Mouse (Mus musculus): ENCODE measurements around the gene Rsph14. TPM values are rescaled to one million over a fixed set of nuclear protein-coding genes. Genes with fewer than 3 reads are reported as not detected.

Rsph14 gene
- not detected in 2 replicates for polyA plus RNA-seq (2014; fragmentation: Nextera tagmentation; extraction: Ambion mirVana)

DNA sequence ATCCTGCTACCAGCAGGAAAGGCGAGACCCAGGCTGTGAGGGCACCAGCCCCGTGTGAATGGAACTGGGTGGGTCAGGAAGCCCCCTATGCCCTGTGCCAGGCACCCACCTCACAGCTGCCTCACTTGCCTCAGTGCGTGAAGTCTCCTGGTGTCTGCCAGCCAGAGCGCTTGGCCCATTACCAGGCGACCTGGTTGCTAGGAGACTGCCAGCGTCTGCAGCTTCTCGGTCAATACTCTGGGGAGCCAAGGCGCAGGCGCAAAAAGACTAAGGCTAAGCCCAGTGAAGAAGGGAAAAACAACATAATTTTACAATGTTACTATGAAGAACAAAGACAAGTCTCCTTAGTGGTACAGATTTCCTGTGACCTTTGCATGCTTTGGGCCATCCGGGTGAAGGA lies at the start of gene Rsph14:
Rsph14 (minus strand) TSS at position 192 of the 400 bp plus-strand sequence.
- peak; percentile 80 for DNase-seq (ENCODE audit: low spot score)
- Histone ChIP-seq H3K9ac (replicated peaks; ENCODE audit: low read length) (no peak within 1 kb of the TSS), H3K4me1 (ENCODE audit: control insufficient read depth, insufficient read depth, low read length) (no peaks in the 10 kb centered on the region; the same call in 1 of the 2 replicates), H3K27ac (replicated peaks; ENCODE audit: low read depth, low read length) (no peak within 1 kb of the TSS), H3K4me2 (ENCODE audit: low read depth, low read length) (no peak within 1 kb of the TSS), H3K4me3 (ENCODE audit: low read depth, low read length) (no peak within 1 kb of the TSS), H3K9me3 (replicated peaks; ENCODE audit: control insufficient read depth, low read length) (no peaks in the 10 kb centered on the region), H3K27me3 (ENCODE audit: control insufficient read depth, insufficient read depth, low read length) (no peaks in the 10 kb centered on the region), H3K36me3 (replicated peaks; ENCODE audit: control insufficient read depth, insufficient read depth, low read depth, low read length) (no peaks in the 10 kb centered on the region)
- WGBS = 25% methylated on average over 10 of the region's 10 CpGs
- 0 out of 2 replicates have a peak, but pooled peaks have one; percentile 4 for ATAC-seq (replicated peaks; ENCODE audit: insufficient number of reproducible peaks, low FRiP score, low TSS enrichment, low read depth)

DNA sequence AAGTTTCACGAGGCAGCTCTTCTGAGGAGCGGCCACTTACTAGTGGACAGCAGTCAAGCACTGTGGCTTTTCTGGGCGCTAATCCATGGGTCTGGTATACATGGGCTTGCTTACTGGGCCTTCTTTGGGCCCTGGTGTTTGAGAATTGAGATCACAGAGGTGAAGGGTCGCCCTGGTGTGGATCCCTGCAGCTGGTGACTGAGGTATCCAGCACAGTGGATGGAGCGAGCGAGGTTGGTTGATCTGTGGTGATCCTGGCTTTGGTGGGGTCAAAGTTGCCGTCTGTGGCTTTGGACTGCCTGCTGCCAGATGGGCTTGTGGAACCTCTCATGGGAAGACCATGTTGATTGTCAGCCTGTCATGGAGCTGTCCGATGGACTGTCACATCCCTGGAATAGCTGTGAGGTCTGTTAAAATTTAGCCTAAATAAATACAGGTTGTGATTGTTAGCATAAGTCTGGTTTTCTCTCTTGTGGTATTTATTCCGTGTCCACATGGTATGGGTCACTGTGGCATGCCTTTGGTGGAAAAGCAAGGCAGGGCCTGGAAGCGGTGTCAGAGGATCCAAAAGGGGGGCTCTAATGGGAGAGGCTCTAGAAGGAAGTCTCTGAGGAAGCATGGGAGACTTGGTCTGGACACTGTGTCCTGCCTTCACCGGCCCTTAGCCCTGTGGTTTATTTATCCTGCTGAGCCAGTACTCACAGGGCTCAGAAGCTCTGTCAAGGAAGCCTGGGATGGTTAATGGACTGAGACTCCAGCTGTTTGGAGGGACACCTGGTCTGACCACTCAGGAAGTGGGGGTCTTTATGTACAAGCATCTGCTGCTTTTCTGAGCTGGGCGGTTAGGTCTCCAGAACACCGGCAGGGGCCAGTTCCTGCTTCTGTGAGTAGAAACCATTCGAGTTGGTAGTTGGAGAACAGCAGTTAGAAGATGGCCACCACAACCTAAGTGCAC lies 46.1 kb upstream of the Rsph14 start:
- H3K9ac ChIP-seq (replicated peaks; ENCODE audit: low read length) = no peak overlapping the region
- no peak overlapping the region for H3K27ac ChIP-seq (replicated peaks; ENCODE audit: low read depth, low read length)
- no peaks in the 10 kb centered on the region; the same call in 1 of the 2 replicates for H3K36me3 ChIP-seq (replicated peaks; ENCODE audit: control insufficient read depth, insufficient read depth, low read depth, low read length)
- H3K9me3 ChIP-seq (replicated peaks; ENCODE audit: control insufficient read depth, low read length) = no peaks in the 10 kb centered on the region
- no peaks in the 10 kb centered on the region for H3K4me1 ChIP-seq (ENCODE audit: control insufficient read depth, insufficient read depth, low read length)
- no peaks in the 10 kb centered on the region for H3K27me3 ChIP-seq (ENCODE audit: control insufficient read depth, insufficient read depth, low read length)
- H3K4me2 ChIP-seq (ENCODE audit: low read depth, low read length) = no peak overlapping the region
- WGBS = 75% methylated on average over 14 of the region's 14 CpGs
- no peak overlapping the region for H3K4me3 ChIP-seq (ENCODE audit: low read depth, low read length)
- ATAC-seq (replicated peaks; ENCODE audit: insufficient number of reproducible peaks, low FRiP score, low TSS enrichment, low read depth) (no peak), DNase-seq (ENCODE audit: low spot score) (no peak)

DNA sequence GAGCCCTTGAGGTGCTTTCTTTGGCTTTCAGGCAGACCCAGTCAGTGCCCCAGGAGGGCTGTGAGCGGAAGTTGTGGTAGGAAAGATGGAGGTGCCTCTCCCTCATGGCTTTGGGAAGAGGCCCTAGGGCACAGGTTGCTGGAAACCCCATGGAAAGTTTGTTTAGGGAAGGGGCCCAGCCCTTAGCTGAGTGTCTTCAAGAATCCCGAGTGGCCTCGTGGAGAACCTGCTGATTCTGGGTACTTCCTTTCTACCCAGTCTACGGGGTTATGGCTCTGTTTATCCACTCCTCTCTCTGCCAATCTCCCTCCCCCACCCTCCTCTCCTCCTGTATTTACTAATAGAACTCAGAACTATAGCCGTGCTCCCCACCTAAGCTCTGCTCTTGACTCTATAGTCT lies 43.3 kb upstream of the Rsph14 start:
- H3K27me3 ChIP-seq (ENCODE audit: control insufficient read depth, insufficient read depth, low read length) = no peaks in the 10 kb centered on the region
- H3K27ac ChIP-seq (replicated peaks; ENCODE audit: low read depth, low read length) = no peak overlapping the region
- H3K36me3 ChIP-seq (replicated peaks; ENCODE audit: control insufficient read depth, insufficient read depth, low read depth, low read length) = no peaks in the 10 kb centered on the region; the same call in 1 of the 2 replicates
- ATAC-seq (replicated peaks; ENCODE audit: insufficient number of reproducible peaks, low FRiP score, low TSS enrichment, low read depth) = no peak
- no peaks in the 10 kb centered on the region for H3K4me1 ChIP-seq (ENCODE audit: control insufficient read depth, insufficient read depth, low read length)
- no peak for DNase-seq (ENCODE audit: low spot score)
- H3K9ac ChIP-seq (replicated peaks; ENCODE audit: low read length) = no peak overlapping the region
- no peaks in the 10 kb centered on the region for H3K9me3 ChIP-seq (replicated peaks; ENCODE audit: control insufficient read depth, low read length)
- no peak overlapping the region for H3K4me3 ChIP-seq (ENCODE audit: low read depth, low read length)
- H3K4me2 ChIP-seq (ENCODE audit: low read depth, low read length) = no peak overlapping the region
- WGBS = 86% methylated on average over 5 of the region's 5 CpGs

DNA sequence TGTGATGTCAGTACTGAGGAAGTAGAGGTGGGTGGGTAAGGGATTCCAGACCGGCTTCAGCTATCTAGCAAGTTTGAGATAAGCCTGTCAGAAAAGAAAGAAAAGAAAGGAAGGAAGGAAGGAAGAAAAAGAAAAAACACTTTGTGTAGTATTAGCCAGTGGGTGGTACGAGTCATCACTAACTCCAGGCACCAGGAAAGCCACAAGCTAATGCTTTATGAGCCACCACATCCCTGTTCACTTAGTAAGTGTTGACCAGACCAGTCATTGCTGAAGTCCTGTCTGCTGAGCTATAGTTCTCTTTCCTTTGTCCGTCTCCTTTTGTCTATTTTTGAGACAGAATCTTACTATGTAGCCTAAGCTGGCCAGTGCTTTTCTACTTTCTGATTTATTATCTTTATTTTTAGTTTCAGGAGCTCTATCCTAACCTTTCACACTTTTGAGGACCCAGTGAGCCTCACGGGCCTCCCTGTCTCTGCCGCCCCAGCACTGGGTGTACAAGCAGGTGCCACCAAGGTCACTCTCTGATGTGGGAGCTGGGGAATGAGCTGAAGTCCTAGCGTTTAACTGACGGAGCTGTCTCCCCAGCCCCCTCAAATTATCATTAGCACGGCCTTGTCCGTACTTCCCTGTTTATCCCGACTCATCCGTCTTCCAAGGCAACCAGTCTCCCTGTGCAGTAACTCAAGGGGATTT lies 38.0 kb upstream of the Rsph14 start:
- no peak overlapping the region for H3K4me2 ChIP-seq (ENCODE audit: low read depth, low read length)
- H3K4me1 ChIP-seq (ENCODE audit: control insufficient read depth, insufficient read depth, low read length) = no peaks in the 10 kb centered on the region
- DNase-seq (ENCODE audit: low spot score) (no peak), ATAC-seq (replicated peaks; ENCODE audit: insufficient number of reproducible peaks, low FRiP score, low TSS enrichment, low read depth) (no peak)
- H3K9ac ChIP-seq (replicated peaks; ENCODE audit: low read length) = no peak overlapping the region
- no peaks in the 10 kb centered on the region for H3K9me3 ChIP-seq (replicated peaks; ENCODE audit: control insufficient read depth, low read length)
- H3K4me3 ChIP-seq (ENCODE audit: low read depth, low read length) = no peak overlapping the region
- H3K27me3 ChIP-seq (ENCODE audit: control insufficient read depth, insufficient read depth, low read length) = no peaks in the 10 kb centered on the region
- H3K27ac ChIP-seq (replicated peaks; ENCODE audit: low read depth, low read length) = no peak overlapping the region
- H3K36me3 ChIP-seq (replicated peaks; ENCODE audit: control insufficient read depth, insufficient read depth, low read depth, low read length) = no peaks in the 10 kb centered on the region
- WGBS = 82% methylated on average over 11 of the region's 11 CpGs

DNA sequence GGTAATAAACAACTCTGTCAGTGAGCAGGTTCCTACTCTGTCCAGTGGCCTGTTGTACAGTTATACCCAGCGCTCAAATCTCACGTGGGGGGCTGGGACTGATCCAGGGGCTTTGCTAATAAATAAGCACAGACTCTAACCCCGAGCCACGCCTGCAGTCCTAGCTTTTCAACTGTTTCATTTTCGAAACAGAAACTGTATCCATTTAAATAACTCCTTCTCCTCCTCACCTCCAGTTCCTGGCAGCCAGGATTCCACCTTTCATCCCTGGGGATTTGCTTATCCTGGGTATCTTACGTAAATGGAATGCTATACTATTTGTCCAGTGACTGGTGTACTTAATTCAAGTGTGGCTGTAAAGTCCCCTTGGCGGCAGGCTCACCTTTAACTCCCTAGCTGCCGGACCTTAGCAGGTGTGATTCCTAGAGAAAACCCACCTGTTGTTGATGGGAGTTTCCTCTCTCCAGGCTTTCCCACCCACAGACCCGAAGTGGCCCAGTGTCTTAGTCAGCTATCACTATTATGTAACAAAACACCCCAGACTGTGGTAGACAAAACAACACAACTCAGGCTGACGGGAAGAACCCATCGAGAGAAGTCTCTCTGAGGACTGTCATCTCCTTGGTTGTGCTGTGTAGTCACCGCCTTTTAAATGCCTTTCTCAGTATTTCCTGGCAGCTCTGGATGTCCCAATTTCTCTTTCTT lies 36.4 kb upstream of the Rsph14 start:
- ATAC-seq (replicated peaks; ENCODE audit: insufficient number of reproducible peaks, low FRiP score, low TSS enrichment, low read depth) (no peak), DNase-seq (ENCODE audit: low spot score) (no peak)
- H3K4me2 ChIP-seq (ENCODE audit: low read depth, low read length) = no peak overlapping the region
- no peaks in the 10 kb centered on the region for H3K27me3 ChIP-seq (ENCODE audit: control insufficient read depth, insufficient read depth, low read length)
- no peaks in the 10 kb centered on the region for H3K9me3 ChIP-seq (replicated peaks; ENCODE audit: control insufficient read depth, low read length)
- H3K4me3 ChIP-seq (ENCODE audit: low read depth, low read length) = no peak overlapping the region
- no peak overlapping the region for H3K27ac ChIP-seq (replicated peaks; ENCODE audit: low read depth, low read length)
- WGBS = 63% methylated on average over 12 of the region's 12 CpGs
- H3K36me3 ChIP-seq (replicated peaks; ENCODE audit: control insufficient read depth, insufficient read depth, low read depth, low read length) = no peaks in the 10 kb centered on the region
- H3K4me1 ChIP-seq (ENCODE audit: control insufficient read depth, insufficient read depth, low read length) = 0 out of 2 replicates have a peak, but pooled peaks cover 2% of the 10 kb centered on the region
- H3K9ac ChIP-seq (replicated peaks; ENCODE audit: low read length) = no peak overlapping the region

DNA sequence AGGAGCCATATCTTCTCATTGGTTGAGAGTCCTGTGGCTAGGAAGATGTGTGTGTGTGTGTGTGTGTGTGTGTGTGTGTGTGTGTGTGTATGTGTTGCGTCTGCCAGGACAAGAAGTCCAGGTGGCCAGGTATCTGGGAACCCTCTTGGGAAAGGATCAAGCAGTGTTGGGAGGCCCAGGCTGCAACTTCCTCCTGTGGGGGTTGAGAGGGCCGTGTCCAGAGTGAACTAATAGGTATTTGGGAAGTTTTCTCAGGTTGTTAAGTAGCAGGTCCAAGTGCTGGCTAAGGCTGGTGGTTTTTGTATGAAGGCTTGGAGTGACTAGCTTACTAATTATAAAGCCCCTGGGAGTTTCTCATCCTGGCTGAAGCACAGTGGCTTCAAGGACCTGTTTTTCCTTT lies 35.7 kb upstream of the Rsph14 start:
- no peak overlapping the region for H3K9ac ChIP-seq (replicated peaks; ENCODE audit: low read length)
- 42% methylated on average over 2 of the region's 2 CpGs for WGBS
- no peak for ATAC-seq (replicated peaks; ENCODE audit: insufficient number of reproducible peaks, low FRiP score, low TSS enrichment, low read depth)
- no peak overlapping the region for H3K4me3 ChIP-seq (ENCODE audit: low read depth, low read length)
- no peaks in the 10 kb centered on the region for H3K36me3 ChIP-seq (replicated peaks; ENCODE audit: control insufficient read depth, insufficient read depth, low read depth, low read length)
- no peak overlapping the region for H3K4me2 ChIP-seq (ENCODE audit: low read depth, low read length)
- no peak for DNase-seq (ENCODE audit: low spot score)
- H3K27me3 ChIP-seq (ENCODE audit: control insufficient read depth, insufficient read depth, low read length) = no peaks in the 10 kb centered on the region
- H3K4me1 ChIP-seq (ENCODE audit: control insufficient read depth, insufficient read depth, low read length) = 0 out of 2 replicates have a peak, but pooled peaks cover 2% of the 10 kb centered on the region
- H3K9me3 ChIP-seq (replicated peaks; ENCODE audit: control insufficient read depth, low read length) = no peaks in the 10 kb centered on the region
- no peak overlapping the region for H3K27ac ChIP-seq (replicated peaks; ENCODE audit: low read depth, low read length)

DNA sequence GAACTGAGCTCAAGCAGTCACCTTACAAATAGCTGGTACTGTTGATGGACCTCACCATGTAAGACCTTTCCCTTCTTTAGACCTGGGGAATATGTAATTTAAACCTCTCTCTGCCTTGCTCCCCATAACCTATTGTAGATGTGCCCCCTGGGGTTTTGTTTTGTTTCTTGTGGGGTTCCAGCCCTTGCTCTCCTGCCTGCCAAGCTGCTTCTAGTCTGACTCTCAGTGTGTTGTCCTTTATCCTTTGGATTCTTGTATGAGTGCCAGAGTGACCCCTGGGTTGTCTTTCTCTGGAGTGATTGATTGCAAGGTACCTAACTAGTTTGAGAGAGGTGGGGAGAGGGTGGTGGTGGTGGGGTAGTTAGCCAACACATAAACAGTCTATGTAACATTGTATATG lies 35.1 kb upstream of the Rsph14 start:
- Histone ChIP-seq H3K9ac (replicated peaks; ENCODE audit: low read length) (no peak overlapping the region), H3K4me3 (ENCODE audit: low read depth, low read length) (no peak overlapping the region), H3K9me3 (replicated peaks; ENCODE audit: control insufficient read depth, low read length) (no peaks in the 10 kb centered on the region), H3K4me1 (ENCODE audit: control insufficient read depth, insufficient read depth, low read length) (peaks cover 5% of the 10 kb centered on the region; the same call in 1 of the 2 replicates), H3K27me3 (ENCODE audit: control insufficient read depth, insufficient read depth, low read length) (no peaks in the 10 kb centered on the region), H3K27ac (replicated peaks; ENCODE audit: low read depth, low read length) (no peak overlapping the region), H3K36me3 (replicated peaks; ENCODE audit: control insufficient read depth, insufficient read depth, low read depth, low read length) (no peaks in the 10 kb centered on the region), H3K4me2 (ENCODE audit: low read depth, low read length) (no peak overlapping the region)
- ATAC-seq (replicated peaks; ENCODE audit: insufficient number of reproducible peaks, low FRiP score, low TSS enrichment, low read depth) (no peak), DNase-seq (ENCODE audit: low spot score) (no peak)

All from embryonic facial prominence, embryonic 11.5 days (tissue).